Mouse (Mus musculus) hindbrain, embryonic 15.5 days (tissue): ENCODE results near the gene Rpl10a. TPM values are rescaled to one million over a fixed set of nuclear protein-coding genes. Genes with fewer than 3 reads are reported as not detected.
"Not testable (repeated sequence)": the region's sequence is repeated elsewhere in the genome, so short reads cannot be mapped to it uniquely, and the experiment has no call there.

Experiments
- ATAC-seq: fragments of 200-750 bp; cut with Nextera tagmentation; 2 replicates; pipeline ENCODE4 v1.8.0; 2017; ENCODE audit warnings: low read depth, moderate number of reproducible peaks, moderate TSS enrichment; ENCODE audit not compliant: low FRiP score
- H3K27ac ChIP-seq: fragments of 300-500 bp; sonication (generic); replicated peaks from 2 replicates; pipeline ENCODE4 v1.5.1; 2015; ENCODE audit warnings: mild to moderate bottlenecking, inconsistent platforms
- H3K27me3 ChIP-seq: fragments of 300-500 bp; sonication (generic); 2 replicates; pipeline ENCODE4 v1.6.1; 2015; ENCODE audit warnings: control low read depth, inconsistent platforms
- H3K36me3 ChIP-seq: fragments of 300-500 bp; sonication (generic); 2 replicates; pipeline ENCODE4 v1.6.1; 2015; ENCODE audit warnings: control low read depth, inconsistent platforms
- H3K4me1 ChIP-seq: fragments of 300-500 bp; sonication (generic); replicated peaks from 2 replicates; pipeline ENCODE4 v1.6.1; 2015; ENCODE audit warnings: control low read depth, inconsistent platforms
- H3K4me2 ChIP-seq: fragments of 300-500 bp; sonication (generic); 2 replicates; pipeline ENCODE4 v1.6.1; 2015; ENCODE audit warnings: moderate library complexity, mild to moderate bottlenecking, inconsistent platforms
- H3K4me3 ChIP-seq: fragments of 300-500 bp; sonication (generic); 2 replicates; pipeline ENCODE4 v1.5.1; 2015; ENCODE audit warnings: mild to moderate bottlenecking, inconsistent platforms
- H3K9ac ChIP-seq: fragments of 300-500 bp; sonication (generic); 2 replicates; pipeline ENCODE4 v1.6.1; 2015; ENCODE audit warnings: inconsistent platforms
- H3K9me3 ChIP-seq: fragments of 300-500 bp; sonication (generic); 2 replicates; pipeline ENCODE4 v1.6.1; 2016; ENCODE audit warnings: control low read depth, inconsistent platforms
- WGBS: fragments of 180-500 bp; shearing (Covaris S2); methylation state at CpG from one replicate; pipeline ENCODE4 v1.1.7; 2015; 5-methylcytosine and 5-hydroxymethylcytosine counted together
- polyA plus RNA-seq: library from polyadenylated mRNA; unstranded; fragments of >200 nt; fragmentation: Nextera tagmentation; extraction: Ambion mirVana; gene quantifications from 2 replicates; pipeline ENCODE4 v1.2.1, GENCODE M21; 2015

Gene Rpl10a
- polyA plus RNA-seq, 1 experiment from 2014 or later: 318 TPM

DNA sequence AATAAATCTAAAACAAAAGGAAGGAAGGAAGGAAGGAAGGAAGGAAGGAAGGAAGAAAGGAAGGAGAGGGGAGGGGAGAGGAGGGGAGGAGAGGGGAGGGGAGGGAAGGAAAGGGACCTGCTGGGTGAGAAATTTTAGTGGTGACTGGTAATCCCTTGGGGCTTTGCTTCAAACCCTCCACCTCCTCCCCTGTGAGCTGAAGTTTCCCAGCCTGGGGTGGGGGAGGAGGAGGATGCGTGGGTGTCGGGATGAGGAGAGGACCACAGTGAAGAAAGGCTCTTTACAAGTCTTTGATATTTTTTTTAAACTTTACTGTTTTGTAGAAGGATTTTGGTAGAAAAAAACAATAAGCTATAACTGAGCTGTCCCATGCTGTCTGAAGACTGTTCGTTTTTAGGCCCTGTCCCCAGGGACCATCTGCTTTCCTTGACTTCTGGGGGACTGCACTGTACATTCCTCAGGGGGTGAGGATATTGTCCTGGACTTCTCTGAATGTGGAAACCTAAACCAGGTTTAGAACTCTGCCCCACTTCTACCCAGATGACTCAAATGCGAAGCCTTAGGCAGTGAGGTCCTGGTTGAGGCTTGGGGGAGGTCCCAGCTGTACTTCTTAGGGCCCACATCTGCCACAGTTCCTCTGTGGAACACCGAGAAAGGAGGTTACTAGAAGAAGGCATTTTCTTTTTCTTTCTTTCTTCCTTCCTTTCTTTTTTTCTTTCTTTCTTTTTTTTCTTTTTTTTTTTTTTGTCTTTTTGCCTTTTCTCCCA is 16.7 kb upstream of the Rpl10a start:
- H3K27me3 ChIP-seq: no peaks in the 10 kb centered on the region
- no peak overlapping the region for H3K4me3 ChIP-seq
- H3K36me3 ChIP-seq: 0 out of 2 replicates have a peak, but pooled peaks cover 2% of the 10 kb centered on the region
- H3K9ac ChIP-seq: no peak overlapping the region
- H3K27ac ChIP-seq: no peak overlapping the region
- H3K9me3 ChIP-seq: no peaks in the 10 kb centered on the region
- H3K4me2 ChIP-seq: no peak overlapping the region
- no peak for ATAC-seq
- 77% methylated on average over 5 of the region's 5 CpGs for WGBS
- peaks cover 30% of the 10 kb centered on the region for H3K4me1 ChIP-seq

DNA sequence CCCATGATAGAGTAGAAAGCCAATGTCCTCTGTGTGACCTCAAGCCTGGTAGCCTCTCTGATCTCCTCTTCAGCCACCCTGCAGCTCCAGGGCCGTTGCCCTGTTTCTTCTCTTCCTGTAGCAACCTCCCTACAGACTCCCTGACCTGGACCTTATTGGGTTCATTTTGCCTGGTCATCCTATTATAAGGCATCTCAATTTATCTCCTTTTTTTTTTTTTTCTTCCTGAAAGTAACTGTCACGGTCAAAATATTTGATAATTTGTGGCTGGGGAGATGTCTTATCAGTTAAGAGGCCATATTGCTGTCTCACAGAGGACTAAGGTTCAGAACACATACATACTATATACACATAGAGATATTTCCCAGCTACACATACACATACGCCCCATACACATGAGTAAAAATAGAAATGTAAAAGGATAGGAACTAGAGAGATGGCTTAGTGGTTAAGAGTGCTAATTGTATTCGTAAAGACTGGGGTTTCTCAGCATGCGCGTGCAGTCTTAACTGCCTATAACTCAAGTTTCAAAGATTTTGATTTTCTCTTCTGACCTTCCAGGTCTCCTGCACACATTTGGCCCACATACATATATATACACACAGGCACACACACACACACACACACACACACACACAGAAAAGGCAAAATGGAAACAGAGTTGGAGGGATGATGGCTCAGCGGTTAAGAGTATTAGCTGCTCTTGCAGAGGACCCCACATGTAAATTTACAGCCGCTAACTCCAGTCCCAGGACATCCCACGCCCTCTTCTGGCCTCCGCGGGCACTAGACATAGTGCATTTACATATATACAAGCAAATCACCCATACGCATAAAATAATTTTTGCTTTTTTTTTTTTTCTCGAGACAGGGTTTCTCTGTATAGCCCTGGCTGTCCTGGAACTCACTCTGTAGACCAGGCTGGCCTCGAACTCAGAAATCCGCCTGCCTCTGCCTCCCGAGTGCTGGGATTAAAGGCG is 15.7 kb upstream of the Rpl10a start:
- Histone ChIP-seq H3K9ac (no peak overlapping the region), H3K4me3 (peak overlapping the region; percentile 68), H3K27ac (peak overlapping the region; percentile 89), H3K4me1 (peaks cover 30% of the 10 kb centered on the region), H3K27me3 (no peaks in the 10 kb centered on the region), H3K36me3 (peaks cover 6% of the 10 kb centered on the region; the same call in 1 of the 2 replicates), H3K4me2 (peak overlapping the region; percentile 80), H3K9me3 (no peaks in the 10 kb centered on the region)
- peak; percentile 17 for ATAC-seq
- 26% methylated on average over 17 of the region's 17 CpGs for WGBS

DNA sequence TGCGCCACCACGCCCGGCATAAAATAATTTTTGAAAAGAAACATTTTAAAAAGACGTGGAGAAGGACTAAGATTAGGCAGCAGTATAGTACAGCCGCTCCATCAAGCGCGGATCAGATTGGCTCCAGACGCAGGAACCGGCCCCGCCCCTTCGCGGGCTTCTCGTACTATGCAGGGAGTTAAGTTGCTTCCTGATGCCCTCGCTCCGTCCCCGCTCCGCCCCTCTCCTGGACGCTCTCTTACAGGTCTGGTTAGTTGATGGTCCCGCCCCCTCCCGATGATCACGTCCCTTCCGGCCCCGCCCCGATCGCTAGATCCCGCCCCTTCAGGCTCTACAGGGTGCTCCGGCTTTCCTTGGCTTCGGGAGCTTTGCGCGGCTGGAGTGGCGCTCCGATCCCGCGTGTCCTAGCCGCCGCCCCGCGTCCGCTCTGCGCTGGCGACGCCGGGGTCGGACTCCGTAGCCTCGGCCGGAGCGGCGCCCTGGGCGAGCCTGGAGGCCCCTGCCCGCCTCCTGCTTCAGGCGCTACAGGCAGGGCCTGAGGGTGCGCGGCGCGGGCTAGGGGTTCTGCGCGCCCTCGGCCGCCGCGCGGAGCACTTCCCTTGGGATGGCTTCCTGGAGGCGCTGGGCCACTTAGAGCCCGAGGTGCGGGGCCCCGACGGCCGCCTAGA is 14.9 kb upstream of the Rpl10a start, which contains the start of gene Fance:
TSS of gene Fance (plus strand) at position 308 of the 668 bp plus-strand sequence.
- peaks cover 6% of the 10 kb centered on the region; the same call in 1 of the 2 replicates for H3K36me3 ChIP-seq
- ATAC-seq: peak; percentile 98
- no peaks in the 10 kb centered on the region for H3K27me3 ChIP-seq
- WGBS: under 1% methylated on average over 65 of the region's 69 CpGs
- no peaks in the 10 kb centered on the region for H3K9me3 ChIP-seq
- H3K4me1 ChIP-seq: peaks cover 30% of the 10 kb centered on the region
- H3K27ac ChIP-seq: peak within 1 kb of the TSS; percentile 89
- peak within 1 kb of the TSS; percentile 79 for H3K9ac ChIP-seq
- H3K4me3 ChIP-seq: peak within 1 kb of the TSS; percentile 68
- peak within 1 kb of the TSS; percentile 80 for H3K4me2 ChIP-seq

DNA sequence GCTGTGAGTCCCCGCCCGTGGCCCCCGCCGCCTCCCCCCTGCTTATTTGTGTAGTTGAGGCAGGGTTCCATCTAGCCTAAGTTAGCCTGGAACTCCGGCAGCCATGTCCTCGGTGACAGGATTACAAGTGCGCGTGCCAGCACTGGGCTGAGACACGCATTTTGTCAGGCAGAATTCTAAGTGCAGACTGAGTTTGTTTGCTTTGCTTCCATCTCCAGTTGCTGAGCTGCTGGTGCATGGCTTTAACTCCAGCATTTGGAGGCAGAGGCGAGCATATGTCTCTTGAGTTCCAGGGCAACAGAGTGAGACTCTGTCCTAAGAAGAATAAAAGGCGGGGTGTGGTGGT is 14.4 kb upstream of the Rpl10a start:
- Histone ChIP-seq H3K36me3 (peaks cover 11% of the 10 kb centered on the region; the same call in 1 of the 2 replicates), H3K4me3 (peak overlapping the region; percentile 68), H3K27ac (peak overlapping the region; percentile 89), H3K9me3 (no peaks in the 10 kb centered on the region), H3K4me1 (peaks cover 25% of the 10 kb centered on the region), H3K4me2 (peak overlapping the region; percentile 80), H3K9ac (peak overlapping the region; percentile 79), H3K27me3 (no peaks in the 10 kb centered on the region)
- ATAC-seq: no peak
- whole genome bisulfite sequencing: under 1% methylated on average over 11 of the region's 11 CpGs

DNA sequence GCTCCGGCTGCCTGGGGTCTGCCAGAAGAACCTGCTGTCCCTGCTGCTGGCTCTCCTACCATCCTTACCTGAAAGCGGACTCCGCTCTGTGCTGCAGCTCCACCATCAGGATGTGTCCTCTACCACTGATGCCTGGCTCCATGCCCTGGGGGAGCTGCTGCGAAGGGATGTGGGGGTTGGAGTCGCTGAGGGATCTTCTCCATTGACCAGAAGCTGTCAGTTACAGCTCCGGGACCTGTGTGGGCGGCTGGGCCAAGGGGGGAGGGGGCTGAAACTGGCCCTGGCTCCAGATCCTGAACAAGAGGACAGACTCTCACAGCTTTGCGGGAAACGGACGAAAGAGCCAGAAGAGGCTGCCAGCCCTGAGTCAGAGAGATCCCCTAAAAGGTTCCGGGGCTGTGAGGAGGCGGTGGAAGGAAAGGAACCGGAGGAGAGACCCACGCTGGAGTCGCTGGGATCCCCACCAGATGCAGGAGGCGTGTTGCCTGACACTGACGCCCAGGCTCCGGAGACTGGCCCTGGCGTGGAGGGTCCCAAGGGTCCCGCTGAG is 12.6 kb upstream of the Rpl10a start:
- Histone ChIP-seq H3K36me3 (peaks cover 15% of the 10 kb centered on the region; the same call in 1 of the 2 replicates), H3K9ac (no peak overlapping the region), H3K27me3 (no peaks in the 10 kb centered on the region), H3K9me3 (no peaks in the 10 kb centered on the region), H3K4me1 (peaks cover 25% of the 10 kb centered on the region), H3K4me3 (no peak overlapping the region), H3K4me2 (no peak overlapping the region), H3K27ac (no peak overlapping the region)
- WGBS: 74% methylated on average over 20 of the region's 20 CpGs
- ATAC-seq: no peak

DNA sequence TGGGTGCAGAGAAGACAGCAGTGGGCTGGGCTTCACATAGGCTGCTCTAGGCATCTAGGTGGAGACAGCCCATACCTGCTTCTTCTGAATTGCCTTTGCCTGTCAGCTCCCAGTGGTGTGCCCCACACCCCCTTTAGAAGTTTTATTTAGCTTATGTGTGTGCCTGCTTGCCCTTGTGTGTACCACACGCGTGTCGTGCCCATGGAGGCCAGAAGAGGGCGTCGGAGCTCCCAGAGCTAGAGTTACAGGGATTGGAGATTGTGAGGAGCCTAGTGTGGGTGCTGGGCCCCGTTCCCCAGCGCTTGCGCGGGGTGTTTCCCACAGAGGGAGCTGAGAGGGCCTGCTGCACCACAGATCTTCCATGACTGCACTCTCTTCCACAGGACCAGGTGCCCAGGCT is 11.8 kb upstream of the Rpl10a start:
- H3K4me2 ChIP-seq: no peak overlapping the region
- no peak overlapping the region for H3K27ac ChIP-seq
- H3K9ac ChIP-seq: no peak overlapping the region
- no peaks in the 10 kb centered on the region for H3K27me3 ChIP-seq
- no peak for ATAC-seq
- WGBS: 90% methylated on average over 9 of the region's 9 CpGs
- H3K4me1 ChIP-seq: peaks cover 25% of the 10 kb centered on the region
- no peak overlapping the region for H3K4me3 ChIP-seq
- H3K9me3 ChIP-seq: no peaks in the 10 kb centered on the region
- peaks cover 15% of the 10 kb centered on the region; the same call in 1 of the 2 replicates for H3K36me3 ChIP-seq

DNA sequence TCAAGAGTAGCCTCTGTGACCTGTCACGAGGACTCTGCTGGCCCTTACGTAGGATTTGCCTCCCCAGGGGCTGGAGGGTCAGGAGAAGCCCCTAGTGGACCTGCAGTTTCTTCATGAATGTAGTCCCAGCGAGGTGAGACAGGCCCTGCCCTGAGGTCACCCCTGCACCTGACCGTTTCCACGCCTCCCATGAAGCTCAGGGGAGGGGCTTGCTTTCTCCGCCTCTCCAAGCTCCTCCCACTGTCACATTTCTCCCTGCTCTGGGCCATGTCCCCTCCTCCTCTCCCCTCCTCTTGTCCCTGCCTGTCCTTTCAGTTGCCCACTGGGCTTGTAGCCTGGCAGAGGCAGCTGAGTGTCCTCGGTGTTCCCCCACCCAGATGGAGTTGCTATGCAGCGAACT is 11.2 kb upstream of the Rpl10a start:
- Histone ChIP-seq H3K36me3 (peaks cover 15% of the 10 kb centered on the region; the same call in 1 of the 2 replicates), H3K9ac (no peak overlapping the region), H3K27ac (no peak overlapping the region), H3K4me1 (peaks cover 25% of the 10 kb centered on the region), H3K4me2 (no peak overlapping the region), H3K9me3 (no peaks in the 10 kb centered on the region), H3K27me3 (no peaks in the 10 kb centered on the region), H3K4me3 (no peak overlapping the region)
- 61% methylated on average over 8 of the region's 8 CpGs for WGBS
- ATAC-seq: no peak

DNA sequence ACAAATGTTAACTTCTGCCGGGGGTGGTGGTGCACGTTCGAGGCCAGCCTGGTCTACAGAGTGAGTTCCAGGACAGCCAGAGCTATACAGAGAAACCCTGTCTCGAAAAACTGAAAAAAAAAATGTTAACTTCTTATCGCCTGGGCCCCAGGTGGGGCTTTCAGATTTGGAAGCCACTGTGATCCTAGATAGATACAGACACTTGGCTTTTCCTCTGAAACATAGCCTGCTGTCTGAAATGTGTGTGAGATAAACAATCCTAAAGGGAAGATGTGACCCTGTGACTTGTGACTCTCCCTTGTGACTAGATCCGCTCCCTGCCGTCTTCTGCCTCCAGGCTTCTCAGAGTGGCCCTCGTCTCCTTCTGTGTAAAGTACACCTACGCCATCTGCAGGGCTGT is 10.5 kb upstream of the Rpl10a start:
- Histone ChIP-seq H3K27ac (no peak overlapping the region), H3K9ac (no peak overlapping the region), H3K36me3 (peaks cover 15% of the 10 kb centered on the region; the same call in 1 of the 2 replicates), H3K9me3 (no peaks in the 10 kb centered on the region), H3K4me3 (no peak overlapping the region), H3K4me1 (peaks cover 22% of the 10 kb centered on the region), H3K4me2 (no peak overlapping the region), H3K27me3 (no peaks in the 10 kb centered on the region)
- ATAC-seq: no peak
- 84% methylated on average over 9 of the region's 9 CpGs for WGBS

DNA sequence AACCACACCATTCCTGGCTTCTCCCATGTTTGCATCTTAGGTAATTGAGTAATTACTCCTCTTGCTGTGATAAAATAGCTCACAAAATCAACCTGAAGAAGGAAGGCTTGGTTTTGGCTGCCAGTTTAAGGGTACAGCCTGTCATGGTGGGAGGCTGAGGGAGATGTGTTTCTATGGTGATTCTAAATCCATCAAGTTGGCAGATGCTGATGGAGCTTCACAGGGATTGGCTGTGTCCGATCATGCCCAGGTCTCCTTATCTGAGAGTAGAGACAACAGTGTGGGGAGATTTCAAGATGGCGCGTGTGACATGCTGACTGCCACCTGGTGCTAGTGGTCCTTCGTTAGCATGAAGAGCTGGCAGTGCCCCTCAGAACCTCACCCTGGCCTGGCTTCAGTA is 6.6 kb upstream of the Rpl10a start:
- H3K9ac ChIP-seq: no peak overlapping the region
- no peaks in the 10 kb centered on the region for H3K27me3 ChIP-seq
- no peak overlapping the region for H3K27ac ChIP-seq
- no peaks in the 10 kb centered on the region for H3K4me1 ChIP-seq
- H3K4me3 ChIP-seq: no peak overlapping the region
- 95% methylated on average over 4 of the region's 4 CpGs for WGBS
- no peak overlapping the region for H3K4me2 ChIP-seq
- no peaks in the 10 kb centered on the region for H3K9me3 ChIP-seq
- ATAC-seq: no peak
- H3K36me3 ChIP-seq: peaks cover 14% of the 10 kb centered on the region

DNA sequence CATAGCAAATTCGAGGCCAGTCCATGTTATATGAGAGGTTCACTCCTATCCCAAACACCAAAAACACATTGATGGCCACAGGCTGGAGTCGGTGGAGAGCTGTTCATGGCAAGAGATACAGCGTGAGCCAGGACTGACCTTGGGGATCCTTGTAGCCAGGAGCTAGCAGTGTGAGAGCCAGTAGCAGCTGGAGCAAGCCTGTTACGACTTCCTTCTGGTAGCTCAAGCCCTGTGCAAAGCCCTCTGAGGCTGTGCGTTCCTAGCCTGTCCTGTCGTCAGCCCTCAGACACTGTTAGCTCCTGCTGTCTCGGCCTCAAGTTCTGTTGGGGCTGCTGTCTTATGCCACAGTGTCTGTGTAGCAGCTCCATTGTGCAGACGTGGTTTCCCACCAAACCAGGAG is 4.5 kb upstream of the Rpl10a start:
- ATAC-seq: no peak
- H3K36me3 ChIP-seq: peaks cover 8% of the 10 kb centered on the region
- WGBS: 95% methylated on average over 8 of the region's 8 CpGs

DNA sequence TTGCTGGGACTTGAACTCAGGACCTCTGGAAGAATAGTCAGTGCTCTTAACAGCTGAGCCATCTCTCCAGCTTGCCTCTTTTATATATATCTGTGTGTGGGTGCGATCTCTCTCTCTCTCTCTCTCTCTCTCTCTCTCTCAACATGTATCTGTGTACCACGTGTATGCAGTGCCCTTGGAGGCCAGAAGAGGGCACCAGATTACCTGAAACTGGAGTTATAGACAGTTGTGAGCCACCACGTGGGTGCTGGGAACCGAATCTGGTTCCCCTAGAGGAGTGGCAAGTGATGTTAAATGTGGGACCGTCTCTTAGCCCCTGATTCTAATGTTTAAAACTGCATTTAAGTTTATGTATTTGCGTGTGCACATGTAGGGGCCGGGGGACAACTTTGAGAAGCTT is 3.9 kb upstream of the Rpl10a start:
- WGBS: 96% methylated on average over 7 of the region's 7 CpGs
- H3K4me2 ChIP-seq, ATAC-seq, H3K9ac ChIP-seq, H3K9me3 ChIP-seq, H3K36me3 ChIP-seq, H3K27me3 ChIP-seq, H3K27ac ChIP-seq, H3K4me3 ChIP-seq: not testable (repeated sequence)
- H3K4me1 ChIP-seq: peaks cover 16% of the 10 kb centered on the region

More for the DNA sequence above, 4.5 kb upstream of the Rpl10a start:
- Histone ChIP-seq H3K9ac (no peak overlapping the region), H3K4me1 (peaks cover 10% of the 10 kb centered on the region), H3K27ac (no peak overlapping the region), H3K9me3 (no peaks in the 10 kb centered on the region), H3K4me2 (no peak overlapping the region), H3K4me3 (no peak overlapping the region), H3K27me3 (no peaks in the 10 kb centered on the region)
